Mouse (Mus musculus) lung, embryonic 14.5 days (tissue): ENCODE results near the gene Dapk1. TPM values are rescaled to one million over a fixed set of nuclear protein-coding genes. Genes with fewer than 3 reads are reported as not detected.

Experiments used
- ATAC-seq: fragments of 200-750 bp; cut with Nextera tagmentation; 2 replicates; pipeline ENCODE4 v1.8.0; 2017; ENCODE audit warnings: mild to moderate bottlenecking, moderate TSS enrichment, moderate library complexity; ENCODE audit not compliant: insufficient read depth
- DNase-seq: peaks from one replicate; pipeline ENCODE4 v3.0.0-alpha.2; 2015
- H3K27ac ChIP-seq: fragments of 300-500 bp; sonication (generic); 2 replicates; pipeline ENCODE4 v1.5.1; 2014; ENCODE audit warnings: low read depth, mild to moderate bottlenecking, moderate library complexity
- H3K27me3 ChIP-seq: fragments of 300-500 bp; sonication (generic); 2 replicates; pipeline ENCODE4 v1.6.1; 2014; ENCODE audit warnings: low read length, control low read depth; ENCODE audit not compliant: insufficient read depth
- H3K36me3 ChIP-seq: fragments of 300-500 bp; sonication (generic); 2 replicates; pipeline ENCODE4 v1.6.1; 2014; ENCODE audit warnings: control low read depth; ENCODE audit not compliant: insufficient read depth
- H3K4me1 ChIP-seq: fragments of 300-500 bp; sonication (generic); 2 replicates; pipeline ENCODE4 v1.6.1; 2014; ENCODE audit warnings: antibody characterized with exemption, control low read depth; ENCODE audit not compliant: insufficient read depth
- H3K4me2 ChIP-seq: fragments of 300-500 bp; sonication (generic); 2 replicates; pipeline ENCODE4 v1.6.1; 2014; ENCODE audit warnings: mild to moderate bottlenecking
- H3K4me3 ChIP-seq: fragments of 300-500 bp; sonication (generic); 2 replicates; pipeline ENCODE4 v1.5.1; 2014; ENCODE audit warnings: low read depth, low read length
- H3K9ac ChIP-seq: fragments of 300-500 bp; sonication (generic); 2 replicates; pipeline ENCODE4 v1.6.1; 2014
- H3K9me3 ChIP-seq: fragments of 300-500 bp; sonication (generic); 2 replicates; pipeline ENCODE4 v1.6.1; 2016; ENCODE audit warnings: low read depth, low read length, control low read depth
- CTCF ChIP-seq: IDR thresholded peaks from 2 replicates; pipeline ENCODE4 v1.5.1; 2016; ENCODE audit warnings: antibody characterized with exemption, low read depth
- WGBS: fragments of 180-500 bp; shearing (Covaris S2); extraction: QIAGEN DNeasy Blood & Tissue Kit; methylation state at CpG from one replicate; pipeline ENCODE4 v1.1.7; 2014; 5-methylcytosine and 5-hydroxymethylcytosine counted together
- polyA plus RNA-seq: library from polyadenylated mRNA; unstranded; fragments of >200 nt; fragmentation: Nextera tagmentation; extraction: Ambion mirVana; gene quantifications from 2 replicates; pipeline ENCODE4 v1.2.1, GENCODE M21; 2014

Dapk1 gene
- polyA plus RNA-seq, 1 experiment from 2014 or later = 14.1 TPM

- no peak for TF ChIP-seq CTCF
- no peaks in the 10 kb centered on the region for H3K4me1 ChIP-seq
- ATAC-seq = no peak; the same call in 1 of the 2 replicates
- H3K9ac ChIP-seq = no peak overlapping the region
- 37% methylated on average over 8 of the region's 8 CpGs for WGBS
- no peak overlapping the region; the same call in 1 of the 2 replicates for H3K27ac ChIP-seq
- DNase-seq = no peak
- no peak overlapping the region for H3K4me3 ChIP-seq
- peaks cover 23% of the 10 kb centered on the region; the same call in 1 of the 2 replicates for H3K36me3 ChIP-seq
- no peak overlapping the region for H3K4me2 ChIP-seq
- H3K27me3 ChIP-seq = no peaks in the 10 kb centered on the region
- H3K9me3 ChIP-seq = no peaks in the 10 kb centered on the region
These were observed 121.0 kb downstream of the Dapk1 start for GRCm38 (mm10) chr13:60722763-60723162.

GRCm38 (mm10) chr13:60728276-60729054 is 126.7 kb downstream of the Dapk1 start:
- Histone ChIP-seq H3K9ac (no peak overlapping the region), H3K9me3 (no peaks in the 10 kb centered on the region), H3K27ac (no peak overlapping the region), H3K36me3 (0 out of 2 replicates have a peak, but pooled peaks cover 15% of the 10 kb centered on the region), H3K4me3 (no peak overlapping the region), H3K4me2 (no peak overlapping the region), H3K4me1 (no peaks in the 10 kb centered on the region), H3K27me3 (no peaks in the 10 kb centered on the region)
- ATAC-seq (no peak), DNase-seq (no peak)
- TF ChIP-seq CTCF = no peak
- 86% methylated on average over 9 of the region's 9 CpGs for WGBS

DNA sequence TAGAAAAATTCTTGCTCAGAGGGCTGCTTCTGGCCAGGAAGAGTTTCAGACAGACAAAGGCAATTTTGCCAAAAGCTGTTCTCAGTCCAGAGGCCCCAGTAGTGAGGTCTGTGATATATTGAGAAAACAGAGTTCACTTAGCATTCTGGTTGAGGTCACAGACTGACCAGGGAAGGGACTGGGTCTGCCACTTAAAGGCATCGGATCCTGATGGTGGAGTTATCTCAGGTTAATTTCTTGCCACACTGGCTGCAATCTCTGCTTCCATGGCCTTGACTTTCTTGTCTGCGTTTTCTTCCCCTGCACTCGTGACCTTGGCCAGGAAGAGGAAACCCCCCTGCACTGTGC is 127.3 kb downstream of the Dapk1 start:
- no peak overlapping the region for H3K27ac ChIP-seq
- no peak for ATAC-seq

GRCm38 (mm10) chr13:60730587-60730986 is 128.8 kb downstream of the Dapk1 start:
- H3K9me3 ChIP-seq = no peaks in the 10 kb centered on the region
- no peaks in the 10 kb centered on the region for H3K4me1 ChIP-seq
- no peak for ATAC-seq
- H3K4me3 ChIP-seq = no peak overlapping the region
- H3K9ac ChIP-seq = no peak overlapping the region
- no peak overlapping the region for H3K4me2 ChIP-seq
- 0 out of 2 replicates have a peak, but pooled peaks cover 7% of the 10 kb centered on the region for H3K36me3 ChIP-seq
- H3K27me3 ChIP-seq = no peaks in the 10 kb centered on the region
- H3K27ac ChIP-seq = no peak overlapping the region
- no peak for DNase-seq
- no peak for TF ChIP-seq CTCF
- 91% methylated on average over 7 of the region's 7 CpGs for WGBS

More for the DNA sequence above, 127.3 kb downstream of the Dapk1 start:
- Histone ChIP-seq H3K4me3 (no peak overlapping the region), H3K9me3 (no peaks in the 10 kb centered on the region), H3K36me3 (0 out of 2 replicates have a peak, but pooled peaks cover 15% of the 10 kb centered on the region), H3K27me3 (no peaks in the 10 kb centered on the region), H3K4me1 (no peaks in the 10 kb centered on the region), H3K9ac (no peak overlapping the region), H3K4me2 (no peak overlapping the region)
- no peak for TF ChIP-seq CTCF
- WGBS = 75% methylated on average over 3 of the region's 3 CpGs
- no peak for DNase-seq

DNA sequence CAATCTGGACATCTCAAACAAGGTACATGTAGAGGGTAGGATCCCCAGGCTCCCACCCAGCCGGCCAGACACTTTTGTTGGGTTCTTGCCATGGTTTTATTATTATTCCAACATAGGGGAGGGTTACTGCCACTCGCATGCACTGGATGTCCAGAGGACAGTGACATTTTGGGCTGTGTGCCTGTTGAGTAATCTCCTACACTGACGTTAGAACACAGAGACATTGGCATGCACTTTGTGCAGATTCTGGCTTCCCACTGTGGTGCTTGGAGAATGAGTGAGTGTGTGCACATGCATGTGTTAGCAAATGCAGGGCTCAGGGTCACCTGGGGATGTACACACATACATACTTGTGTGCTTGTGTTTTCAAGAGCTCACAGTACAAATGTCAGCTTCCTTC is 129.3 kb downstream of the Dapk1 start:
- DNase-seq (peak; percentile 22), ATAC-seq (no peak)
- Histone ChIP-seq H3K4me3 (no peak overlapping the region), H3K9ac (no peak overlapping the region), H3K9me3 (no peaks in the 10 kb centered on the region), H3K36me3 (0 out of 2 replicates have a peak, but pooled peaks cover 7% of the 10 kb centered on the region), H3K27ac (no peak overlapping the region), H3K4me2 (no peak overlapping the region), H3K4me1 (no peaks in the 10 kb centered on the region), H3K27me3 (no peaks in the 10 kb centered on the region)
- 58% methylated on average over 3 of the region's 3 CpGs for WGBS
- TF ChIP-seq CTCF = no peak

DNA sequence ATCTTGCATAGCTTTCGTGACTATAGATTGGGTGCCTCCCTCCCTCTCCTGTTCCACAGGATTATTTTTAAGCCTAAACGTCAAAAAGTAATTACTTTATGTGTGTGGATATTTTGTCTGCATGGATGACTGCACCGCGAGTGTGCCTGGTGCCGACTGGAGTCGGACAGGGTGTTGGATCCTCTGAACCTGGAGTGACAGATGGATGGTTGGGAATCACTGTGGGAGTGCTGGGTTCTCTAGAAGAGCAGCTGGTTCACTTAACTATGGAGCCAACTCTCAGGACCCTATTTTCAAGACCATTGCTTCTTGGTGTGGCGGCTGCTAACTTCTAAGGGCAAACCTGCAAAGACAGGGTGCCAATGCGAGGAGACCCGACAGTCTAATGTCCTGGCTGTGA is 133.6 kb downstream of the Dapk1 start:
- no peak for ATAC-seq
- H3K4me3 ChIP-seq = no peak overlapping the region
- TF ChIP-seq CTCF = no peak
- 88% methylated on average over 9 of the region's 9 CpGs for WGBS
- peaks cover 10% of the 10 kb centered on the region; the same call in 1 of the 2 replicates for H3K4me1 ChIP-seq
- no peak for DNase-seq
- H3K36me3 ChIP-seq = no peaks in the 10 kb centered on the region
- no peak overlapping the region for H3K9ac ChIP-seq
- no peaks in the 10 kb centered on the region for H3K9me3 ChIP-seq
- no peak overlapping the region for H3K27ac ChIP-seq
- H3K4me2 ChIP-seq = no peak overlapping the region
- H3K27me3 ChIP-seq = no peaks in the 10 kb centered on the region

DNA sequence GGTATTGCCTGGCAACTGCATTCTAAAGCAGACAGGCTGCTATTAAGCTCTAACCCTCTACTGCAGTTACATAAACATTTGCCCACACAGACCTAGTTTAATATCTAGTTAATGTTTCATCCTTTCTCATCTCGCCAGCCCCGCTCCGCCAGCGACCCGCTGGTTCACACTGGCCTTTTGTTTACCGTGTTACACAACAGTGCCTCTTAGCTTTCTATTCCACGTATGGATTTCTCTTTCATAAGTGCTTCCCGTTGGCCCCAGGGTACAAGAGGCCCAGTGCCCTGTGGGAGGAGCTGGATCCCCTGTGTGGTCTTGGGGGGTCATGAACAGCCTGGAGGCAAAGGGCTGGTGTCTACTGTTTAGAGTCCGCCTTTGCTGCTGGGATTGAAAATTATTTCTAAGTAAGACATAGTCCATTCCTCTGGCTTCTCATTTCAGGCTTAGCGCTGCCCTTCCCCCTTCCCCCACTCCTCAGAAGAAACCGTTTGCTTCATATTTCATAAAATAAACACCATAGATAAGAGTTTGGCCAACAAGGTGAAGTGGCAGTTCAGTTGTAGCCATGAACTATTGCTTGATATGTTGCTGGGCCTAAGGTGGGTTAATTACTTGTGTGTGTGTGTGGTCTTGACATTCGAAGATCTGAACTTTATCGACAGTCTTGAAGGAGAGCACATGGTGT is 134.8 kb downstream of the Dapk1 start:
- Histone ChIP-seq H3K4me3 (no peak overlapping the region), H3K9ac (no peak overlapping the region), H3K27ac (peak overlapping the region; percentile 61), H3K4me2 (no peak overlapping the region), H3K4me1 (peaks cover 10% of the 10 kb centered on the region; the same call in 1 of the 2 replicates), H3K9me3 (no peaks in the 10 kb centered on the region), H3K36me3 (no peaks in the 10 kb centered on the region), H3K27me3 (no peaks in the 10 kb centered on the region)
- peak; percentile 53 for DNase-seq
- ATAC-seq = 0 out of 2 replicates have a peak, but pooled peaks have one; percentile 7
- TF ChIP-seq CTCF = no peak
- 47% methylated on average over 13 of the region's 13 CpGs for WGBS
